Mouse (Mus musculus): ENCODE measurements around the gene Galnt11. TPM values are rescaled to one million over a fixed set of nuclear protein-coding genes. Genes with fewer than 3 reads are reported as not detected.
A peak's percentile ranks its signal among the peaks of the same experiment; 100 is the strongest.
"Not testable (repeated sequence)": the region's sequence is repeated elsewhere in the genome, so short reads cannot be mapped to it uniquely, and the experiment has no call there.

Galnt11 gene
- polyA plus RNA-seq (2012; rRNA removed): 39.2 and 40.1 TPM in 2 replicates
- polyA plus RNA-seq (2014; fragmentation: Nextera tagmentation; extraction: Ambion mirVana): 46.6 and 46.9 TPM in 2 replicates

DNA sequence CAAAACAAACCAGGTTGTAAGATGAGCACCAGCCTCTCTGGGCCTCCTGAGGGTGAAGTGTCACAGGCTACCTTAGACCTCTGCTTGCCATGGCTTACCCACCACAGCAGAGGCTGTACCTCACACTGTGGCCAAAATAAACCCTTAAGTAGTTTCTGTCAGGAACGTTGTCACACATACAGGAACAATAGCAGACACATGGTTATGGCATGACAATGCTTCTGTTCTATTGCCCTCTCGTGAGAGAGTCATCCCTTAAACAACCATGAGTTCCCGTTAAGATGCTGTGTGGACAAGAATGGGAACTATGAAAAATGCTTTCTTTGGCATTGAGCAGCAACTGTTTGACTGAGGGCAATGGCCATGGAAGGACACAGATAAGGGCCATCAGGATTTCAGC lies at the start of gene Galnt11:
Galnt11 (plus strand) TSS at position 301 of the 400 bp plus-strand sequence.
- WGBS: 93% methylated on average over 3 of the region's 3 CpGs
- H3K27me3 ChIP-seq (ENCODE audit: control insufficient read depth, insufficient read depth, low read length): no peaks in the 10 kb centered on the region
- no peak for TF ChIP-seq POLR2A (IDR thresholded peaks at IDR 0.05; ENCODE audit: borderline replicate concordance, extremely low read depth, insufficient read depth, insufficient read length)
- no peaks in the 10 kb centered on the region for H3K36me3 ChIP-seq (ENCODE audit: control insufficient read depth, insufficient read depth, low read length)
- H3K27ac ChIP-seq (replicated peaks; ENCODE audit: low read depth, low read length): peak within 1 kb of the TSS; percentile 90
- ATAC-seq (ENCODE audit: low FRiP score, low read depth) (no peak), DNase-seq (ENCODE audit: low spot score) (no peak)
- no peaks in the 10 kb centered on the region for H3K9me3 ChIP-seq (ENCODE audit: control insufficient read depth, low read length)
- H3K4me1 ChIP-seq (ENCODE audit: control insufficient read depth, insufficient read depth, low read length): peaks cover 6% of the 10 kb centered on the region; the same call in 1 of the 2 replicates
- peak within 1 kb of the TSS; percentile 78 for H3K4me3 ChIP-seq (replicated peaks; ENCODE audit: low read length)
- peak within 1 kb of the TSS; percentile 66 for H3K4me2 ChIP-seq (replicated peaks; ENCODE audit: low read depth, low read length, severe bottlenecking)
- H3K9ac ChIP-seq (ENCODE audit: low read depth, low read length, severe bottlenecking): peak within 1 kb of the TSS; percentile 91

- not testable (repeated sequence) for H3K9me3 ChIP-seq (ENCODE audit: control insufficient read depth, low read length)
- 88% methylated on average over 5 of the region's 5 CpGs for WGBS
These were observed 43.8 kb upstream of the Galnt11 start for GRCm38 (mm10) chr5:25177937-25178336.

GRCm38 (mm10) chr5:25178543-25178942 lies 43.2 kb upstream of the Galnt11 start:
- not testable (repeated sequence) for H3K4me2 ChIP-seq (replicated peaks; ENCODE audit: low read depth, low read length, severe bottlenecking); H3K9me3 ChIP-seq (ENCODE audit: control insufficient read depth, low read length); H3K36me3 ChIP-seq (ENCODE audit: control insufficient read depth, insufficient read depth, low read length); H3K4me1 ChIP-seq (ENCODE audit: control insufficient read depth, insufficient read depth, low read length); ATAC-seq (ENCODE audit: low FRiP score, low read depth); H3K4me3 ChIP-seq (replicated peaks; ENCODE audit: low read length); H3K27ac ChIP-seq (replicated peaks; ENCODE audit: low read depth, low read length); H3K27me3 ChIP-seq (ENCODE audit: control insufficient read depth, insufficient read depth, low read length); DNase-seq (ENCODE audit: low spot score); H3K9ac ChIP-seq (ENCODE audit: low read depth, low read length, severe bottlenecking)
- 78% methylated on average over 4 of the region's 4 CpGs for WGBS

More at GRCm38 (mm10) chr5:25177937-25178336, 43.8 kb upstream of the Galnt11 start:
- H3K36me3 ChIP-seq (ENCODE audit: control insufficient read depth, insufficient read depth, low read length); H3K4me2 ChIP-seq (replicated peaks; ENCODE audit: low read depth, low read length, severe bottlenecking); DNase-seq (ENCODE audit: low spot score); H3K4me3 ChIP-seq (replicated peaks; ENCODE audit: low read length); H3K27me3 ChIP-seq (ENCODE audit: control insufficient read depth, insufficient read depth, low read length); H3K4me1 ChIP-seq (ENCODE audit: control insufficient read depth, insufficient read depth, low read length); H3K9ac ChIP-seq (ENCODE audit: low read depth, low read length, severe bottlenecking); ATAC-seq (ENCODE audit: low FRiP score, low read depth); H3K27ac ChIP-seq (replicated peaks; ENCODE audit: low read depth, low read length): not testable (repeated sequence)

DNA sequence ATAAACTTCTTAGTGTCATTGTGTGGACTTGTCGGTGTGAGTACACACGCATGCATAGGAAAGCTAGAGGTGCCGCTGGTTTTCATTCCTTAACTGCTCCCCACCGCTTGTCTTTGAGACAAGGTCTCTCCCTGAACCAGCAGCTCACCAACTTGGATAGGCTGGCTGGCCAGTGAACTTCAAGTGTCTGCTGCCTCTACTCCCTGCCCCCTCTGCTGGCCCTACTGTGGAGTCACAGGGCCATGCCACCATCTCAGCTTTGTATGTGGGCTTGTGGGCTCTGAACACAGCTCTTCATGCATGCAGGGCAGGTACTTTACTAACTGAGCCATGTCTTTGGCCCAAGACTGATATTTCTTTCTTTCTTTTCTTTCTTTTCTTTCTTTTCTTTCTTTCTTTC lies 42.4 kb upstream of the Galnt11 start:
- no peak overlapping the region for H3K9ac ChIP-seq (ENCODE audit: low read depth, low read length, severe bottlenecking)
- no peaks in the 10 kb centered on the region for H3K36me3 ChIP-seq (ENCODE audit: control insufficient read depth, insufficient read depth, low read length)
- H3K4me2 ChIP-seq (replicated peaks; ENCODE audit: low read depth, low read length, severe bottlenecking): no peak overlapping the region
- 93% methylated on average over 4 of the region's 4 CpGs for WGBS
- H3K27me3 ChIP-seq (ENCODE audit: control insufficient read depth, insufficient read depth, low read length): no peaks in the 10 kb centered on the region
- ATAC-seq (ENCODE audit: low FRiP score, low read depth) (no peak), DNase-seq (ENCODE audit: low spot score) (no peak)
- no peak overlapping the region for H3K27ac ChIP-seq (replicated peaks; ENCODE audit: low read depth, low read length)
- H3K4me3 ChIP-seq (replicated peaks; ENCODE audit: low read length): no peak overlapping the region
- no peaks in the 10 kb centered on the region for H3K4me1 ChIP-seq (ENCODE audit: control insufficient read depth, insufficient read depth, low read length)
- no peak for TF ChIP-seq POLR2A (IDR thresholded peaks at IDR 0.05; ENCODE audit: borderline replicate concordance, extremely low read depth, insufficient read depth, insufficient read length)
- H3K9me3 ChIP-seq (ENCODE audit: control insufficient read depth, low read length): no peaks in the 10 kb centered on the region

DNA sequence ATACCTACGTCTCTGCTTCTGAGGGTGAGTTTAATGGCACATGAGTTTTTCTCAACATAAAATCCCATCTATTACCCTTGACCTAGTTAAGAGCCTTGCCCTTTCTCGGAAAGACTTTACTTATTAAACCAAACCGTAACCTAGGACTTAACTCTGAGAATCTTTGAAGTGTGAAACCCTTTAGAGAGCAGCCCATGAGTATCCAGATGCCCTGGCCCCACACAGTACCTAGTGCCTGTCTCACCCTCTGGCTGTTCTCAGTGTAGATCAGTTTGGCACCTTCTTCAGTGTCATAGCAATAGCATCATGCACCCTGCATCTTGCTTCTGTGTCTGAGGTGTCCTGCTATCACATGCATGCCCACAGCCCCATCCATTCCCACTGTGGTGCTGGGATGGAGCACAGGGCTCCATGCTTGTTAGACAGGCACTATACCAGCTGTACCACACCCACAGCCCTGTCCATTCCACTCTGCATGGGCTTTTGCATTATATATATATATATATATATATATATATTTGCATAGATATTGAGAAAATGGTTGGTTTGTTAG lies 41.7 kb upstream of the Galnt11 start:
- Histone ChIP-seq H3K4me1 (ENCODE audit: control insufficient read depth, insufficient read depth, low read length) (no peaks in the 10 kb centered on the region), H3K9me3 (ENCODE audit: control insufficient read depth, low read length) (no peaks in the 10 kb centered on the region), H3K27me3 (ENCODE audit: control insufficient read depth, insufficient read depth, low read length) (no peaks in the 10 kb centered on the region), H3K4me2 (replicated peaks; ENCODE audit: low read depth, low read length, severe bottlenecking) (no peak overlapping the region), H3K9ac (ENCODE audit: low read depth, low read length, severe bottlenecking) (no peak overlapping the region), H3K4me3 (replicated peaks; ENCODE audit: low read length) (no peak overlapping the region), H3K36me3 (ENCODE audit: control insufficient read depth, insufficient read depth, low read length) (no peaks in the 10 kb centered on the region), H3K27ac (replicated peaks; ENCODE audit: low read depth, low read length) (no peak overlapping the region)
- 85% methylated on average over 3 of the region's 3 CpGs for WGBS
- no peak for TF ChIP-seq POLR2A (IDR thresholded peaks at IDR 0.05; ENCODE audit: borderline replicate concordance, extremely low read depth, insufficient read depth, insufficient read length)
- DNase-seq (ENCODE audit: low spot score) (no peak), ATAC-seq (ENCODE audit: low FRiP score, low read depth) (no peak)
